Mouse (Mus musculus): ENCODE data around the gene Spcs2.

GRCm38 (mm10) chr7:99858813-99859585, 4.3 kb downstream of the Spcs2 start, which contains the start of gene Xrra1:
- TF ChIP-seq CTCF (IDR thresholded peaks at IDR 0.05) (no peak), EP300 (IDR thresholded peaks at IDR 0.05) (no peak)
